Mouse (Mus musculus) forebrain, embryonic 13.5 days (tissue): ENCODE results near the gene Lrmda. TPM values are rescaled to one million over a fixed set of nuclear protein-coding genes. Genes with fewer than 3 reads are reported as not detected.

ENCODE experiments used
- ATAC-seq: fragments of 200-750 bp; cut with Nextera tagmentation; 2 replicates; pipeline ENCODE4 v1.8.0; 2017
- H3K27ac ChIP-seq: fragments of 300-500 bp; sonication (generic); 2 replicates; pipeline ENCODE4 v1.5.1; 2015; ENCODE audit warnings: inconsistent platforms, mild to moderate bottlenecking, moderate library complexity
- H3K27me3 ChIP-seq: fragments of 300-500 bp; sonication (generic); 2 replicates; pipeline ENCODE4 v1.6.1; 2015; ENCODE audit warnings: mild to moderate bottlenecking, inconsistent platforms
- H3K36me3 ChIP-seq: fragments of 300-500 bp; sonication (generic); 2 replicates; pipeline ENCODE4 v1.6.1; 2015; ENCODE audit warnings: mild to moderate bottlenecking, inconsistent platforms; ENCODE audit not compliant: poor library complexity, severe bottlenecking
- H3K4me1 ChIP-seq: fragments of 300-500 bp; sonication (generic); 2 replicates; pipeline ENCODE4 v1.6.1; 2015; ENCODE audit warnings: inconsistent platforms
- H3K4me2 ChIP-seq: fragments of 300-500 bp; sonication (generic); 2 replicates; pipeline ENCODE4 v1.6.1; 2015; ENCODE audit warnings: inconsistent platforms, mild to moderate bottlenecking, moderate library complexity
- H3K4me3 ChIP-seq: fragments of 300-500 bp; sonication (generic); 2 replicates; pipeline ENCODE4 v1.5.1; 2015; ENCODE audit warnings: mild to moderate bottlenecking, inconsistent platforms
- H3K9ac ChIP-seq: fragments of 300-500 bp; sonication (generic); 2 replicates; pipeline ENCODE4 v1.6.1; 2015; ENCODE audit warnings: mild to moderate bottlenecking, inconsistent platforms
- H3K9me3 ChIP-seq: fragments of 300-500 bp; sonication (generic); replicated peaks from 2 replicates; pipeline ENCODE4 v1.6.1; 2016; ENCODE audit warnings: inconsistent platforms
- WGBS: fragments of 180-500 bp; shearing (Covaris S2); methylation state at CpG from one replicate; pipeline ENCODE4 v1.1.7; 2015; 5-methylcytosine and 5-hydroxymethylcytosine counted together
- polyA plus RNA-seq: library from polyadenylated mRNA; unstranded; fragments of >200 nt; fragmentation: Nextera tagmentation; extraction: Ambion mirVana; gene quantifications from 2 replicates; pipeline ENCODE4 v1.2.1, GENCODE M21; 2015

The Lrmda gene
- polyA plus RNA-seq, 1 experiment from 2014 or later = not detected

DNA sequence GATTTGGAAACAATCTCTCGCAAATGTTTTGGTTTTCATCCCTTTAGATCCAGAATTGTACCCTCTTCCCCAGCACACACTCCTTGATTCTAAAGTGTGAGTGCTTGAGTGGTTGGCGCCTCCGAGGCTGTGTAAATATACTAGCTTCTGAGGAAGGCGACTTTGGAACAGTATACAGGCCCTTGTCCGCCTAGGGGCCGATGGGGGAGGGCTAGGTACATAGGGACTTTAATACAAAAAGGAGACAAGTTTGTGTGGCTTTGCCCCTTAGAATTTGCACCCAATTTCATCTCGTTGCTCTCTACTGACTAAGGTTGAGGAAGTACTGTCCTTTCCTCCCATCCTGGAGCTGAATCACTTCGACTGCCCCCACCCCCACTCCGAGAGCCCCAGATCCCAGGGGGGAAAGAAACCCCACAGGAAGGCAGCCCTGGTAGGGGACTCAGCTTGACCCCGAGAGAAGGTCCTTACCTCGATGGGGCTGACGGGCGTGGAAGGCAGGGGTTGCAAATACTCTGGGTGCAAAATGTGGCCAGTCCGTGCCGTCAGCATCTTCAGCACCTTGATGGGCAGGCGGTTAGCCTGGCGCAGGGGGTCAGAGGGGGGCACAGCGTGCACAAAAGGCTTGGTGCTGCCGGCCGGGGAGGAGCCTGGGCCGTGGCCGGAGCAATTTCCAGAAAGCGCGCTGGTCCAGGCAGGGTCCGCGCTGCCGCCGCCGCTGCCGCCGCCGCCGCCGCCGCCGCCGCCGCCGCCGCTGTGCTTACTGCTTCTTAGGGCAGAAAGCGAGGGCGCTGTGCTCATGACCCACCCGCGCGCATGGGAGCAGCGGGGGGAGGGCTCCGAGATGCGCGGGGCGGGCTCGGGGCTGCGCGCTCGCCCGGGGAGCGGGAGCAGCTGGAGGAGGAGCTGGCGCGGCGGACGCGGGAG is 32.5 kb upstream of the Lrmda start:
- Histone ChIP-seq H3K4me1 (peaks cover 76% of the 10 kb centered on the region), H3K4me3 (peak overlapping the region; percentile 65), H3K27me3 (peaks cover 79% of the 10 kb centered on the region), H3K36me3 (no peaks in the 10 kb centered on the region), H3K9me3 (no peaks in the 10 kb centered on the region), H3K27ac (peak overlapping the region; percentile 93), H3K9ac (peak overlapping the region; percentile 86), H3K4me2 (peak overlapping the region; percentile 92)
- WGBS = under 1% methylated on average over 35 of the region's 61 CpGs
- peak; percentile 16; the same call in 1 of the 2 replicates for ATAC-seq

DNA sequence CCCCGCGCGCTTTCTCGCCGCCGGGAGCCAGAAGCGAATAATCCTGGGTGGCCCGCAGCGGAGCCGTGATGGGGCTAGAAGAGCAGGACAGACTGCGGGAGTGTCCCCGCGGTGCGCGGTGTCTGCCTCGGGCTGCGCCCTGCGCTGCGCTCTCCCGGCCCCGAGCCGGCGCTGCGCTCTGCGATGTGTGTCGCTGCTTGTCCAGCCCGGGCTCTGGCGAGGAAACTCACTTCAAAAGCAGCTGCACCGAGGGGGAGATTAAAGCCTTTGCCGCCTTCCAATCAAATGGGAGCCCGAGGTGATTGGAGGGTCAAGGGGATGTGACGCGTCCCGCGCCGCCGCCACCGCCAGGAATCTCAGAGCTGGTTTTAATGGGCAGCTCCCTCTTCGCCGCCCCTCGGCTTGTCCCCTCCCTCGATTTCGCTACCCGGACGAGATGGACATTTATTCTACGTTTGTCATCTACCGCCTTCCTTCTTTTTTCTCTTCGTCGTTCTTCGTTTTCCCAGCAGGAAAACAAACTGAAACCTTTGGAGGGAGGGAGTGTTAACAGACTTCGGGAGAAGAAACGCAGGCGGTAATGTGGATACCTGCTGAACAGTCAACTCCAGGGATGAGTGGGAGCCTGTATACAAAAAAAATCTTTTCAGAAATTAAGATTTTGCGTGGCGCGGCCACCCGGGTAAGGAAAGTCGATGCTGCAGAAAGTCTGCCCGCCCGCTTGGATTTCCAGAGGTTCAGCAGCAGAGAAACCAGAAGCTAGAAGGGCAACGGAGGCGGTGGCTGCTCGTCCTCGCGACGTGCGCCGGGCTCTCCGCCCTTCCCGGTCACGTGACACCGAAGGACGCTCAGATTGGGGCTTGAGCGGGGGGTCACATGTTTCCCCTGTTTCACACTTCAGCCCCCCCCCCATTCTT is 31.6 kb upstream of the Lrmda start:
- Histone ChIP-seq H3K9ac (peak overlapping the region; percentile 86), H3K27me3 (peaks cover 79% of the 10 kb centered on the region), H3K36me3 (no peaks in the 10 kb centered on the region), H3K27ac (peak overlapping the region; percentile 93), H3K4me2 (peak overlapping the region; percentile 92), H3K4me3 (peak overlapping the region; percentile 65), H3K4me1 (peaks cover 67% of the 10 kb centered on the region), H3K9me3 (no peaks in the 10 kb centered on the region)
- peak; percentile 77 for ATAC-seq
- under 1% methylated on average over 53 of the region's 74 CpGs for WGBS

DNA sequence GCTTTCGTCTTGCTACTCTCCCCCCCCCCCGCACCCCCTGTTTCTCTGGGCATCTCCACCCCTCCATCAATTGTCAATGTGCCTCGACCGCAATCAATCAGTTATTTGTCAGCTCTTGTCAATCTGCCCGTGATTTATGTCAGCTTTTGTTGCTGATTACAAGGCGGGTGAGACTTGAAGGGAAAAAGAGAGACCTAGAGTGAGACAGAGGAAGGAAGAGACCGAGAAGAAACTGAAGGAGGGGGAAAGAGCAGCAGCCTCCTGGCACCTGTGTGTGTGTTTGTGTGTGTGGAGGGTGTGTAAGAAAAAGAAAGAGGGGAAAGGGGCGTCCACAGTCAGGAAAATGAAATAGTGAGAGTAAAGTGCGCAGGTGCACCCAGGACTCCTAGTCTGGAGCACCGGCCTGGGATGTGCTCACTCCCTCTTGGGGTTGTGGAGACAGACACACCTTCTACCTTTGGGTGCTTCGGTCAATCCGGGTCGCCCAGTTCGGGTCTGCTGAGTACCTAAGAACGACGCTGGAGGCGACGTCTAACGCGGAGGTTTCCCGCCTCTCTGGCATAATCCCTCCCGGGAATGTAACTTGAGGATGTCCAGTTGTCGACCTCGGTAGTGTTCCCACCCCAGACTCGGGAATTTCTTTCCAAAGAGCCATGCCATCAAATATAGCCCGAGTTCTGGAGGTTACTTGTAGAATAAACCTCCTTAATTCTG is 30.8 kb upstream of the Lrmda start:
- under 1% methylated on average over 24 of the region's 26 CpGs for WGBS
- H3K4me1 ChIP-seq = peaks cover 61% of the 10 kb centered on the region
- ATAC-seq = no peak
- H3K4me3 ChIP-seq = peak overlapping the region; percentile 65
- H3K36me3 ChIP-seq = no peaks in the 10 kb centered on the region
- H3K9ac ChIP-seq = peak overlapping the region; percentile 54
- peaks cover 82% of the 10 kb centered on the region for H3K27me3 ChIP-seq
- no peaks in the 10 kb centered on the region for H3K9me3 ChIP-seq
- H3K27ac ChIP-seq = peak overlapping the region; percentile 71
- peak overlapping the region; percentile 92 for H3K4me2 ChIP-seq

DNA sequence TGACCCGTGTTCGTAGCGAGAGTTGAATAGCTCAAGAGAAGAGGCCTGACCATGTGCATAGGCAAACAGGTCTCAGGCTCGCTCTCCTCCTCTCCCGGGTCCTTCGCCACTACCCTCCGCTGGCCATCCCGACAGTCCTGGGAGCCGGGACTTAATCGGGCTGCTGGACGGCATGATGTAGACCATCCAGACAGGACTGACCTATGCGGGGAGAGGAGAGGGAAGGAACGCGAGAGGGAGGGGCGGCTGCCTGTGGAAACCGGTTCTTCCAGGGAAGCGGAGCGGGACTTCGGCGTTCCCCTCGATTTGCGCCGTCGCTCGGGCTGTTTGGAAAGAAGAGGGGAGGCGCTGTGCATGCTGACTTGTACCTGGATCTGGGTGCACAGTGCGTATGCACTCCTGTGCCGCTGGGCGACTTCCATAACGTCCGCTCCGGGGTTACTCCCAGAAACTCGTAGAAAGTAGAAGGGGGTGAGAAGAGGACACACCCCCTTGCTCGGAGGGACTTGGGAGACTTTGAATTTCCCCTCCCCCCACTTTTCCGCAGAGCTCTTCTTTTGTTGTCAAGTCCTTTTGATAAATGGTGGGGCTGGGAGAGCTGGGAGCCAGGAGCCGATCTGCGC is 30.1 kb upstream of the Lrmda start, which contains the start of gene Zfp503:
TSS of gene Zfp503 (minus strand) at position 311 of the 623 bp plus-strand sequence.
- ATAC-seq = no peak
- no peaks in the 10 kb centered on the region for H3K36me3 ChIP-seq
- WGBS = under 1% methylated on average over 35 of the region's 37 CpGs
- H3K27me3 ChIP-seq = peaks cover 87% of the 10 kb centered on the region
- peaks cover 68% of the 10 kb centered on the region for H3K4me1 ChIP-seq
- H3K27ac ChIP-seq = peak within 1 kb of the TSS; percentile 71
- H3K9ac ChIP-seq = peak within 1 kb of the TSS; percentile 54
- H3K9me3 ChIP-seq = no peaks in the 10 kb centered on the region
- H3K4me3 ChIP-seq = peak within 1 kb of the TSS; percentile 65
- H3K4me2 ChIP-seq = peak within 1 kb of the TSS; percentile 92

DNA sequence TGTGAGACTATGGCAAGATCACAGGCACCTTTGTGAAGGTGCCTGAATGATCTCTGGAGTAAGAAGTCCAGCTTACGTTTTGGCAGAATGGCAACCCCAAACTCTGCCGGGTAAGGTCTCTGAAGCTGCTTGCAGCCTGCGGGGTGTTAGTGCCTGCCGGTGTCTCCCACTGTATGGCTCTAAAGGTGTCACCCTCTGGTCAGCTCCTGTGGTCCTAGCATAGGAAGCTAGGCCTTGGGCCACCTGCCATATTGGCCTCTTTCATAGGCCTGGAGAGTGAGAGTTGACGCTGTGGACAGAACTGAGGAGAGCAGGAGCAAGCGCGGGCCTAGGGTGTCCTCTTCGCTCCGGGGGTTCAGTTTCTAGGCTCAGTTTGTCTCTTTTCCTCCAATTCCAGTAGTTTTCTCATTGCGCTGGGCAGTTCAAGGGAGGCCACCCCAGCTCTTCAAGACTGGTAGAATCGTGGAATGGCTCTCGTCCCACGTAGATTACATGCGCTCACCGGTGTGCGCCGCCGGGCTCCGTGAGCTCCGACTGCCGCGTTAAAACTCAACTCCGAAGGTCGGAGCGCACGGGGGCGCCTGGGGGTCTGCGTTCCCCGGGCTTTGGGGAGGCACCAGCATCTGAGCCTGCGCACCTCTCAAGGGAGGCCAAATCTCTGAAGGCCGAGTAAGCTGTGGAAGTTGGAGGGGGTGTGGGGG is 29.0 kb upstream of the Lrmda start:
- Histone ChIP-seq H3K27me3 (peaks cover 87% of the 10 kb centered on the region), H3K4me1 (peaks cover 70% of the 10 kb centered on the region), H3K9ac (peak overlapping the region; percentile 54; the same call in 1 of the 2 replicates), H3K4me2 (peak overlapping the region; percentile 92), H3K36me3 (no peaks in the 10 kb centered on the region), H3K4me3 (peak overlapping the region; percentile 65), H3K27ac (peak overlapping the region; percentile 71), H3K9me3 (no peaks in the 10 kb centered on the region)
- ATAC-seq = no peak
- 2% methylated on average over 31 of the region's 31 CpGs for WGBS

DNA sequence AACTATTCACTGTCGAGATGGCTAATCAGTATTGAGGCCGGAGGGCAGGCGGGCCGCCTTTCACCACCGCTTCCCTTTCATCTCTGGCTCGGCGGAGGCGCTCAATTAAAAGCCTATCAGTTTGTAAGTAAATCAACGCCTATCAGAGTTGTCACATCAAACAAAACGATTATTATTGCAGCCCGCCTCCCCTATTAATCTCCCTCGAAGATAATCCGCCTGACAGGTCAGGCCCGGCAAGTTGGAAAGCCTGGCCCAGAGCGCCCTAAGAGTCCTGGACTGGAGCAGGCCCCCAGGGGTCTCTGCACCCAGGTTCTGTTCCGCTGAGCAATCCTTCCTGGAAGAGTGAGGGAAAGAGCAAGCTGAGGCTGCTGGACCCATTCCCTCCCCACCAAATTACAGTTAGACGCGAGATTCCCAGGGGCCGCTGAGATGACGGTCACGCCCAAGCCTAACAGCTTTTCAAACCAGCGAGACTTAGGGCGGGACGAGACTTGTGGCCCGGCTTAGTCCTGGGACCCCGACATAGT is 28.2 kb upstream of the Lrmda start:
- Histone ChIP-seq H3K27me3 (peaks cover 88% of the 10 kb centered on the region), H3K9ac (peak overlapping the region; percentile 54; the same call in 1 of the 2 replicates), H3K4me2 (peak overlapping the region; percentile 92), H3K4me3 (peak overlapping the region; percentile 65), H3K4me1 (peaks cover 64% of the 10 kb centered on the region), H3K9me3 (no peaks in the 10 kb centered on the region), H3K27ac (peak overlapping the region; percentile 59), H3K36me3 (no peaks in the 10 kb centered on the region)
- ATAC-seq = no peak
- WGBS = 2% methylated on average over 26 of the region's 26 CpGs

DNA sequence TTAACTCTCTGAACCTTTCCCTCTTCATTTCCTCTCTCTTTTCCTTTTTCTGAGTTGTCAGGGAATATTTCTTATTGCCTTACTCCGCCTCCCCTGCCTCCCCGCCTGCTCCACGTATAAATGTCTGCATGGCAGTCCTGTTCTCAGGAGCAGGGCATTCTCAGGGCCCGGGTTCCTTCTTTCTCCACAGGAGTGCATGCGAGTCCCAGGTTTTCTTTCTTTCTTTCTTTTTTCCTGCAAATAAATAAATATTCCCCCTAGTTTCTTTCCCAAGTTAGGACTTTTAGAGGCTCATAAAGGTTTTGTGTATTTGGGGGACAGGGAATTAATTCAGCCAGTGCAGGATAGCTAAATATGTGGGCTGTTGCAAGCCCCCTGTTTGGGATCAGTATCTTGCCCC is 27.7 kb upstream of the Lrmda start:
- no peak overlapping the region for H3K9ac ChIP-seq
- H3K36me3 ChIP-seq = no peaks in the 10 kb centered on the region
- peaks cover 90% of the 10 kb centered on the region for H3K27me3 ChIP-seq
- H3K27ac ChIP-seq = no peak overlapping the region
- 14% methylated on average over 5 of the region's 5 CpGs for WGBS
- H3K9me3 ChIP-seq = no peaks in the 10 kb centered on the region
- peak overlapping the region; percentile 92 for H3K4me2 ChIP-seq
- no peak overlapping the region for H3K4me3 ChIP-seq
- no peak for ATAC-seq
- peaks cover 58% of the 10 kb centered on the region for H3K4me1 ChIP-seq

DNA sequence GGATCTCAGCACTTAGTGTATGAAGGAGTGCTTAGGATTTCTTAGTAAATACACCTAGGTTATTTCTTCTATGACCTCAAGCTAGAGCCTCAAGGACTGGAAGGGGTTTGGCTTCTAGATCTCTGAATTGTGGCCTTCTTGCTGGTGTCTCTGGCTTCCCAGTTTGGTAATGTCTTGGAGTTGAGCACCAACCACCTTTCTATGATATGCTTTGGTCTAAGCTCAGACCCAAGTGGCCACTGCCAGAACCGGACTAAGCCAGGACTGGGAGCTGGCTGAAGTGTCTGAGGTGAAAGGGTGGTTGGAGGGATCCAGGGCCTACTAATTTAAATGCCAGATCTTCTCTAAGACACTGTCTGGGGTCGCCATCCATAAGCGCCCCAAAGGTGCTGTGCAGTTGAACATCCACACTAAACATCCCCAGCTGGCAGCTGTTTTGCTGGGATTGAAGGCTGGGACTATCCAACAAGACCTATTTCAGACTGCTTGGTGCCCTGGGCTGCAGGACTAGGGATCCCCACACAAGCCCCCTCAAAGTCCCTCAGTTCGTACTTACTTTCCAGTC is 27.1 kb upstream of the Lrmda start:
- Histone ChIP-seq H3K27ac (no peak overlapping the region), H3K36me3 (no peaks in the 10 kb centered on the region), H3K27me3 (peaks cover 90% of the 10 kb centered on the region), H3K9ac (no peak overlapping the region), H3K4me2 (peak overlapping the region; percentile 92), H3K4me1 (peaks cover 53% of the 10 kb centered on the region), H3K4me3 (no peak overlapping the region), H3K9me3 (no peaks in the 10 kb centered on the region)
- ATAC-seq = no peak
- 35% methylated on average over 4 of the region's 4 CpGs for WGBS

DNA sequence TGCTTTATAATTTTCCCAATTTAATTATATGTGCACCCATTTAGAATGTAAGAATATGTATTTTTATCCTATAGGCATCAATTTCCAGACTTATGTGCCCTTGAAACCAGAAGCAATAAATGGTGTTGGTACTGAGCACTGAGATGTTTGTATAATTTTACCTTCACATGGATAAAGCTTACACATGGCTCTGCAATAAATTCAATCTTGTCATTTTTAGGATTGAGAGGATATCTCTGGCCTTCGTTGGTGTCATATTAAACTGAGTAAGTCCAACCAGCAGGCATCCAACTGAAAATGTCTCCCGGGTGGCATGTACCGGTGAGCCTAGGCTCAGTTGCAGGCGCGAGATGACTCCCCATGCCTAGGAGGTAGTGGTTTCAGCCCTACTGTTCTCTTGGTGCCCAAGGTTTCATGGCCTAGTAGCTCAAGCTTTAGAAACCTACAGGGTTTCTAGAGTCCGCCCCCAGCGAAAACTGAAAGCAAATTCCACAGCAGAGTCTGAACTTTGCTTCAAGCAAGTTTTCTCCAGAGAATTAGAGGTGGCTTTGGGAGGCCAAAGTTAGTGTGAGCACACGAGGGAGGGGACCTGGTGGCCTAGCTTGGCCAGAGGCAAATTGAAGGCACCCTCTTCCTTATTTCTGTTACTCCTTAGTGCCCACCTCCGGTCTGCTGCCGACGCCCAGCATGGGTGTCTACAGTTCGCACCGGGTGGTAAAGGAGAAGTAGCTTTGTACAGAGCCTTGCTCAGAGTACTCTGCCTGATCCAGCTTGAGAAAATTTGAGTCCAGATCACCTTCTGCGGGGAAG is 26.1 kb upstream of the Lrmda start:
- Histone ChIP-seq H3K4me3 (no peak overlapping the region), H3K27ac (peak overlapping the region; percentile 26; the same call in 1 of the 2 replicates), H3K4me1 (peaks cover 52% of the 10 kb centered on the region), H3K4me2 (peak overlapping the region; percentile 72), H3K36me3 (no peaks in the 10 kb centered on the region), H3K9ac (peak overlapping the region; percentile 27; the same call in 1 of the 2 replicates), H3K27me3 (peaks cover 96% of the 10 kb centered on the region), H3K9me3 (no peaks in the 10 kb centered on the region)
- WGBS = 18% methylated on average over 14 of the region's 14 CpGs
- no peak for ATAC-seq
